In genomic region chr17:29342010-29342910, GRCm38 (mm10) we compare ENCODE assay signal across 8 mouse cellular contexts. TPM values are rescaled to one million over a fixed set of nuclear protein-coding genes. Genes with fewer than 3 reads are reported as not detected.
DNase-seq lines count a peak whose midpoint lies in the region; ATAC-seq and TF ChIP-seq lines count a peak whose summit lies in the region.

No protein-coding gene starts in this region.

- H3K9ac ChIP-seq in intestine, embryonic 14.5 days (ENCODE audit: low read length) = no peak overlapping the region
- H3K9ac ChIP-seq in stomach, embryonic 14.5 days (replicated peaks; ENCODE audit: low read depth, low read length) = no peak overlapping the region

- no peak for TF ChIP-seq POLR2A in lung, adult 2 months (IDR thresholded peaks at IDR 0.05; ENCODE audit: borderline replicate concordance, extremely low read depth, low read depth, low read length)

- H3K4me1 ChIP-seq in intestine, embryonic 14.5 days (replicated peaks; ENCODE audit: control insufficient read depth, insufficient read depth, low read length) = peaks cover 30% of the 10 kb centered on the region
- H3K4me1 ChIP-seq in lung, adult 2 months (ENCODE audit: control insufficient read depth, insufficient read depth, low read length) = peaks cover 24% of the 10 kb centered on the region
- peaks cover 37% of the 10 kb centered on the region for H3K4me1 ChIP-seq in stomach, embryonic 14.5 days (ENCODE audit: control insufficient read depth, insufficient read depth, low read length)

- no peaks in the 10 kb centered on the region for H3K9me3 ChIP-seq in intestine, embryonic 14.5 days (ENCODE audit: control insufficient read depth, low read length)
- H3K9me3 ChIP-seq in stomach, embryonic 14.5 days (ENCODE audit: control insufficient read depth, low read depth, low read length) = no peaks in the 10 kb centered on the region

- H3K27ac ChIP-seq in intestine, embryonic 14.5 days (ENCODE audit: low read depth) = peak overlapping the region; percentile 80
- peak overlapping the region; percentile 88 for H3K27ac ChIP-seq in stomach, embryonic 14.5 days (ENCODE audit: low read length)

- 28% methylated on average over 13 of the region's 13 CpGs for WGBS in intestine, embryonic 14.5 days
- 34% methylated on average over 13 of the region's 13 CpGs for WGBS in lung, adult 2 months
- WGBS in stomach, embryonic 14.5 days = 41% methylated on average over 13 of the region's 13 CpGs

- H3K4me2 ChIP-seq in intestine, embryonic 14.5 days (ENCODE audit: low read length) = peak overlapping the region; percentile 22; the same call in 1 of the 2 replicates
- no peak overlapping the region for H3K4me2 ChIP-seq in stomach, embryonic 14.5 days (replicated peaks; ENCODE audit: low read depth, low read length)

- no peaks in the 10 kb centered on the region for H3K27me3 ChIP-seq in intestine, embryonic 14.5 days (replicated peaks; ENCODE audit: control insufficient read depth, insufficient read depth, low read length)
- H3K27me3 ChIP-seq in stomach, embryonic 14.5 days (ENCODE audit: control insufficient read depth, insufficient read depth, low read length) = no peaks in the 10 kb centered on the region

- TF ChIP-seq CTCF in lung, adult 2 months (IDR thresholded peaks at IDR 0.05; ENCODE audit: insufficient read depth, low read length) = no peak

- peak; percentile 30 to 55 for DNase-seq in right cerebral cortex, postnatal 10 days (ENCODE audit: low spot score in 2 of 2)
- no peak for DNase-seq in right cerebral cortex, postnatal 36 days (ENCODE audit: low spot score in 2 of 2)
- DNase-seq in gastrocnemius, postnatal 25 days = peak; percentile 81
- peak; percentile 71 for DNase-seq in intestine, embryonic 14.5 days (ENCODE audit: low spot score)
- peak; percentile 33 for DNase-seq in lung, adult 2 months
- DNase-seq in adrenal gland, adult 2 months = no peak
- no peak for DNase-seq in thymus, postnatal 14 days

- peak; percentile 60 for ATAC-seq in intestine, embryonic 14.5 days (replicated peaks; ENCODE audit: low FRiP score, low TSS enrichment, low read depth)
- peak; percentile 57 for ATAC-seq in stomach, embryonic 14.5 days (ENCODE audit: insufficient number of reproducible peaks, insufficient read depth, low FRiP score, low read depth)

- H3K4me3 ChIP-seq in intestine, embryonic 14.5 days (ENCODE audit: low read depth, low read length) = no peak overlapping the region
- H3K4me3 ChIP-seq in lung, adult 2 months (replicated peaks; ENCODE audit: extremely low read depth, low read depth, low read length) = no peak overlapping the region
- H3K4me3 ChIP-seq in stomach, embryonic 14.5 days (ENCODE audit: low read depth, low read length) = no peak overlapping the region

- H3K36me3 ChIP-seq in intestine, embryonic 14.5 days (ENCODE audit: control insufficient read depth, insufficient read depth, low read length) = peaks cover 51% of the 10 kb centered on the region
- H3K36me3 ChIP-seq in stomach, embryonic 14.5 days (ENCODE audit: control insufficient read depth, insufficient read depth, low read length) = peaks cover 43% of the 10 kb centered on the region

RNA-seq across cellular contexts. Expression of gene Mtch1, which starts 5.5 kb away (rescaled TPM):
- total RNA-seq in gastrocnemius, postnatal 25 days (2021) = 100 to 1,000 TPM; 104 to 106 TPM
- polyA plus RNA-seq in intestine, embryonic 14.5 days (2014; fragmentation: Nextera tagmentation; extraction: Ambion mirVana) = 292 and 324 TPM in 2 replicates
- polyA plus RNA-seq in lung, adult 2 months (2012; rRNA removed) = 413 and 456 TPM in 2 replicates
- polyA plus RNA-seq in stomach, embryonic 14.5 days (2014; fragmentation: Nextera tagmentation; extraction: Ambion mirVana) = 287 and 333 TPM in 2 replicates
- total RNA-seq in adrenal gland, adult 2 months (2021) = 100 to 1,000 TPM; 220 to 280 TPM
- 331 and 392 TPM in 2 replicates for polyA plus RNA-seq in adrenal gland, adult 2 months (2012; rRNA removed)

RNA-seq across cellular contexts. Expression of gene Fgd2, which starts 18.5 kb away (rescaled TPM):
- total RNA-seq in gastrocnemius, postnatal 25 days (2021) = 1 to 10 TPM; 1.2 to 1.6 TPM
- 13.9 and 15.4 TPM in 2 replicates for polyA plus RNA-seq in intestine, embryonic 14.5 days (2014; fragmentation: Nextera tagmentation; extraction: Ambion mirVana)
- polyA plus RNA-seq in lung, adult 2 months (2012; rRNA removed) = 44.3 and 53.7 TPM in 2 replicates
- 8.4 and 11.5 TPM in 2 replicates for polyA plus RNA-seq in stomach, embryonic 14.5 days (2014; fragmentation: Nextera tagmentation; extraction: Ambion mirVana)
- 1 to 10 TPM; 2.6 to 3.4 TPM for total RNA-seq in adrenal gland, adult 2 months (2021)
- polyA plus RNA-seq in adrenal gland, adult 2 months (2012; rRNA removed) = 10.0 and 17.2 TPM in 2 replicates

RNA-seq across cellular contexts. Expression of gene Pi16, which starts 24.8 kb away (rescaled TPM):
- total RNA-seq in gastrocnemius, postnatal 25 days (2021) = 10 to 100 TPM; 27.9 to 47.2 TPM
- polyA plus RNA-seq in intestine, embryonic 14.5 days (2014; fragmentation: Nextera tagmentation; extraction: Ambion mirVana) = 0.18 and 0.32 TPM in 2 replicates
- 46.8 and 47.3 TPM in 2 replicates for polyA plus RNA-seq in lung, adult 2 months (2012; rRNA removed)
- polyA plus RNA-seq in stomach, embryonic 14.5 days (2014; fragmentation: Nextera tagmentation; extraction: Ambion mirVana) = 0.13 and 0.41 TPM in 2 replicates
- 10 to 100 TPM; 23.1 to 35.5 TPM for total RNA-seq in adrenal gland, adult 2 months (2021)
- polyA plus RNA-seq in adrenal gland, adult 2 months (2012; rRNA removed) = 21.5 and 29.9 TPM in 2 replicates

Comparison
In these comparisons a context has a peak if more than half of its experiments do, and no peak if none do; other contexts are left out.
1. DNase-seq: peak in right cerebral cortex, postnatal 10 days (2 of 2), gastrocnemius, postnatal 25 days (single experiment), intestine, embryonic 14.5 days (single experiment) and lung, adult 2 months (single experiment); none in right cerebral cortex, postnatal 36 days (0 of 2), adrenal gland, adult 2 months (single experiment) and thymus, postnatal 14 days (single experiment).
2. RNA of gene Pi16, which starts 24.8 kb away (polyA plus RNA-seq): 46.8 to 47.3 TPM in lung, adult 2 months and 21.5 to 29.9 TPM in adrenal gland, adult 2 months; 0.13 to 0.41 TPM in stomach, embryonic 14.5 days and 0.18 to 0.32 TPM in intestine, embryonic 14.5 days; every median in the first group is over 10 times any median in the second.